Mouse (Mus musculus) heart, postnatal 0 days (tissue): Measurements from ENCODE around the gene Hmcn1. TPM values are rescaled to one million over a fixed set of nuclear protein-coding genes. Genes with fewer than 3 reads are reported as not detected.

Experiments used
- ATAC-seq: fragments of 200-750 bp; cut with Nextera tagmentation; 2 replicates; pipeline ENCODE4 v1.8.0; 2017; ENCODE audit warnings: low read depth, moderate number of reproducible peaks, moderate library complexity; ENCODE audit not compliant: insufficient read depth
- DNase-seq: peaks from one replicate; pipeline ENCODE4 v3.0.0-alpha.2; 2016; ENCODE audit warnings: low spot score
- H3K27ac ChIP-seq: fragments of 300-500 bp; sonication (generic); 2 replicates; pipeline ENCODE4 v1.5.1; 2014; ENCODE audit warnings: low read depth, mild to moderate bottlenecking
- H3K27me3 ChIP-seq: fragments of 300-500 bp; sonication (generic); 2 replicates; pipeline ENCODE4 v1.6.1; 2014; ENCODE audit warnings: low read length, mixed read lengths; ENCODE audit not compliant: control insufficient read depth, insufficient read depth
- H3K36me3 ChIP-seq: fragments of 300-500 bp; sonication (generic); replicated peaks from 2 replicates; pipeline ENCODE4 v1.6.1; 2014; ENCODE audit warnings: low read length, mixed read lengths; ENCODE audit not compliant: control insufficient read depth, insufficient read depth
- H3K4me1 ChIP-seq: fragments of 300-500 bp; sonication (generic); 2 replicates; pipeline ENCODE4 v1.6.1; 2014; ENCODE audit warnings: antibody characterized with exemption; ENCODE audit not compliant: control insufficient read depth, insufficient read depth
- H3K4me2 ChIP-seq: fragments of 300-500 bp; sonication (generic); 2 replicates; pipeline ENCODE4 v1.6.1; 2014; ENCODE audit warnings: low read depth, mild to moderate bottlenecking, low read length, moderate library complexity
- H3K4me3 ChIP-seq: fragments of 300-500 bp; sonication (generic); 2 replicates; pipeline ENCODE4 v1.5.1; 2014; ENCODE audit warnings: low read depth, low read length
- H3K9ac ChIP-seq: fragments of 300-500 bp; sonication (generic); replicated peaks from 2 replicates; pipeline ENCODE4 v1.6.1; 2014; ENCODE audit warnings: low read depth, low read length, mixed read lengths
- H3K9me3 ChIP-seq: fragments of 300-500 bp; sonication (generic); replicated peaks from 2 replicates; pipeline ENCODE4 v1.6.1; 2016; ENCODE audit warnings: low read length; ENCODE audit not compliant: control insufficient read depth
- CTCF ChIP-seq: IDR thresholded peaks from 2 replicates; pipeline ENCODE4 v1.5.1; 2016; ENCODE audit warnings: antibody characterized with exemption, control low read depth, low read depth
- EP300 ChIP-seq: IDR thresholded peaks from 2 replicates; pipeline ENCODE4 v1.6.1; 2016; ENCODE audit warnings: antibody characterized with exemption, low read depth
- WGBS: fragments of 180-500 bp; shearing (Covaris S2); extraction: QIAGEN DNeasy Blood & Tissue Kit; methylation state at CpG from one replicate; pipeline ENCODE4 v1.1.7; 2014; 5-methylcytosine and 5-hydroxymethylcytosine counted together
- polyA plus RNA-seq: library from polyadenylated mRNA; unstranded; fragments of >200 nt; fragmentation: Nextera tagmentation; extraction: Ambion mirVana; gene quantifications from 2 replicates; pipeline ENCODE4 v1.2.1, GENCODE M21; 2015
- total RNA-seq: library from RNA; depleted of rRNA; stranded (reverse); fragments of >200 nt; gene quantifications from 2 replicates; pipeline ENCODE4 v1.2.3, GENCODE M21; 2014; ENCODE audit warnings: low replicate concordance

Hmcn1 gene
- total and polyA plus RNA-seq, 2 experiments from 2014 or later: 18.9 to 59.2 TPM

DNA sequence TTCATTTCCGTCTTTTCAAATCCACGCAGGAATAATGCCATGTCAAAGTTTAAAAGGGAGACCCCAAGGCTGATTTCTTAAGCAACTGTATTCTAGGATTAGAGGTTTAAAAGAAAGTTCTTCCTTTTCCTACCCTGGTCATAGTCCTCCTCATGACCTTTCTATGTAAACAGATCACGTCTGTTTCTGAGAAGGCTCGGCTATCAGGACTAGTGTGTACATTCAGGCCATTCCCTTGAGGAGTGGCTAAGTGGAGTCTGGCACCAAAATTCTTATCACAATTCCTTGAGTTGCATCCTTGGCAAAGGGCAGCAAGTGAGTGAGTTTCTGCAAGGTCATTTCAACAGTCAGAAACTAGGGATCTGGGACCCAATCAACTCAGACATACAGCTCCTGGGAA lies 56.4 kb downstream of the Hmcn1 start:
- no peak overlapping the region for H3K4me2 ChIP-seq
- no peaks in the 10 kb centered on the region for H3K27me3 ChIP-seq
- H3K9me3 ChIP-seq: no peaks in the 10 kb centered on the region
- H3K4me1 ChIP-seq: peaks cover 9% of the 10 kb centered on the region; the same call in 1 of the 2 replicates
- H3K27ac ChIP-seq: no peak overlapping the region
- ATAC-seq (no peak), DNase-seq (no peak)
- H3K9ac ChIP-seq: no peak overlapping the region
- no peak overlapping the region for H3K4me3 ChIP-seq
- no peak for TF ChIP-seq CTCF
- no peak for TF ChIP-seq EP300
- WGBS: 53% methylated on average over 4 of the region's 4 CpGs
- no peaks in the 10 kb centered on the region for H3K36me3 ChIP-seq

DNA sequence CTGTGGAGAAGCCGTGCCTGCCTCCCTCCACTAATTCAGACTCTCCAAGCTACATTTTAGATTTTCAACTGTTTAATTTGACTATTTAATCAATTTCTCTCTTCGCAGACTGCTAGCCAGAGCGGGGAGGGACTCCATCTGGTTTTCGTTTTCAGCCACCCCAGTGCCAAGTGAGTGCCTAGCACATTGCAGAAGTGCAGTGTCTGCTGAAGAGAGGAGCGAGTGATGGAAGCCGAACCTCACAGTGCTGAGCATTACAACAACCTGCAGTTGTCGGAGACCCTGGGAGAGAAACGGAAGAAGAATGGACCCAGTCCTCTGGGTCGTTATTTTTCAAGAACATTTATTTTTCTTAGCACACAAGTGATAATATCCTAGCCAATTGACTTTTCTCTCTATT lies 59.6 kb downstream of the Hmcn1 start:
- peak overlapping the region; percentile 2; the same call in 1 of the 2 replicates for H3K4me3 ChIP-seq
- no peak for DNase-seq
- ATAC-seq: no peak
- no peak overlapping the region for H3K27ac ChIP-seq
- WGBS: 36% methylated on average over 9 of the region's 9 CpGs
- no peaks in the 10 kb centered on the region for H3K9me3 ChIP-seq
- H3K4me2 ChIP-seq: peak overlapping the region; percentile 36
- H3K4me1 ChIP-seq: peaks cover 9% of the 10 kb centered on the region; the same call in 1 of the 2 replicates
- H3K9ac ChIP-seq: no peak overlapping the region
- no peaks in the 10 kb centered on the region for H3K27me3 ChIP-seq
- no peak for TF ChIP-seq CTCF
- no peak for TF ChIP-seq EP300
- no peaks in the 10 kb centered on the region for H3K36me3 ChIP-seq

DNA sequence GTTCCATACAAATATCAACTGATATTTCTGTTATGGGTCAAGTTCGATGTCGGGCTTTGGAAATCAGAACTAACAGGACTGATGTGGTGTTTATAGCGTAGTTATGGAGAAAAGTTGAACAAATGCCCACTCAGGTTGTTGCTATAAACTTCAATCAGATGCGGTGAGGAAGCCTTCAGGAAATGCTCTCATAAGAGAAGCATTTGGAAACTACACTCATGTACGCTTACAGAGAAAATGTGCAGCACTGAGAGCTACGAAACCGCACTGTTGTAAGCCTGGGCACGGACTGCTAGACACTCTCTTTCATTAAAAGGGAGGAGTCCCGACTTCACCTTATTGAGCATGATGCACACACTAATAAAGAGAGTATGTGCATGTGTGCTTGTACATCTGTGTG lies 72.4 kb downstream of the Hmcn1 start:
- DNase-seq (no peak), ATAC-seq (no peak)
- no peak for TF ChIP-seq CTCF
- no peak for TF ChIP-seq EP300
- WGBS: 54% methylated on average over 9 of the region's 9 CpGs
- Histone ChIP-seq H3K36me3 (no peaks in the 10 kb centered on the region), H3K4me3 (no peak overlapping the region), H3K27ac (peak overlapping the region; percentile 38; the same call in 1 of the 2 replicates), H3K4me2 (no peak overlapping the region), H3K9me3 (no peaks in the 10 kb centered on the region), H3K9ac (no peak overlapping the region), H3K4me1 (0 out of 2 replicates have a peak, but pooled peaks cover 6% of the 10 kb centered on the region), H3K27me3 (no peaks in the 10 kb centered on the region)

DNA sequence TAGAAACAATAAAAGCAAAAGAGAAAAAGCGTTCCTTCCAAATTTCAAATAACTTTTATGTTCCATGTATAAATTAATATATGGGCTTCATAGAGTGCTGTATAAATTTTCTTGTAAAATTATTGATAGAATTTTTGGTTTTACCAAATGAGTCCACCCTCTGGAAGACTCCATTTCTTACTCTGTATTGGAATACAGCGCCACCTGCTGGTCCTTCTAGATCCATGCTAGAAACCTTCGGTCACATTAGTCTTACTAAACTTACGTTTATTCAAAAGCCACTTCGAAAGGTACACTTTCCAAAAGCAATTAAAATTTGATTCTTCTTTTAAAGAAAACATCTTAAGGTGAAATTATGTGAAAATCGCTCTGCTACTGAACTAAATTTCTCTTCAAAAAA lies 73.0 kb downstream of the Hmcn1 start:
- Histone ChIP-seq H3K9me3 (no peaks in the 10 kb centered on the region), H3K27me3 (no peaks in the 10 kb centered on the region), H3K4me3 (no peak overlapping the region), H3K27ac (no peak overlapping the region), H3K9ac (no peak overlapping the region), H3K4me1 (peaks cover 6% of the 10 kb centered on the region; the same call in 1 of the 2 replicates), H3K4me2 (no peak overlapping the region), H3K36me3 (no peaks in the 10 kb centered on the region)
- no peak for TF ChIP-seq EP300
- TF ChIP-seq CTCF: peak; percentile 69
- 45% methylated on average over 6 of the region's 6 CpGs for WGBS
- DNase-seq (peak; percentile 79), ATAC-seq (0 out of 2 replicates have a peak, but pooled peaks have one; percentile 41)

DNA sequence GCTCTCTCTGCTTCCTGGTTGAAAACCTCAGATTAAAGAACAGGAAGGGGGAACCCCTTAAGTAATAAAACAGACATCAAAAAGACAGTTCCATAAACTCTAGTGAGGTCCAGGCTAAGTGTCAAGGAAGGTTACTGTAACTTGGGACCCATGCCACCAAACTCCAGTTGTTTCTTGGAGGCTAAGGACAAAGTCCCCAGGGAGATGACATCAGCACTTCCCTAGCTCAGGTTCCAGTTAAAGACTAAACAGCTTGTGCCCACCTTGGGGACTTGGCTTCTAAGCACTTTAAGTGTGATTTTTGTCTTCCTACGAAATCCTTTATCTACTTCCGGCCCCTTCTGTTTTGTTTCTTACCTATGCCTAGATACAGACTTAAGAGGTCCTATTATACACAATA lies 78.3 kb downstream of the Hmcn1 start:
- TF ChIP-seq CTCF (no peak), EP300 (no peak)
- peak overlapping the region; percentile 3; the same call in 1 of the 2 replicates for H3K27ac ChIP-seq
- DNase-seq (peak; percentile 36), ATAC-seq (no peak; the same call in 1 of the 2 replicates)
- peaks cover 14% of the 10 kb centered on the region for H3K4me1 ChIP-seq
- no peak overlapping the region for H3K4me2 ChIP-seq
- no peak overlapping the region for H3K4me3 ChIP-seq
- WGBS: 27% methylated on average over 2 of the region's 2 CpGs
- no peaks in the 10 kb centered on the region for H3K27me3 ChIP-seq
- H3K36me3 ChIP-seq: no peaks in the 10 kb centered on the region
- H3K9ac ChIP-seq: no peak overlapping the region
- no peaks in the 10 kb centered on the region for H3K9me3 ChIP-seq

DNA sequence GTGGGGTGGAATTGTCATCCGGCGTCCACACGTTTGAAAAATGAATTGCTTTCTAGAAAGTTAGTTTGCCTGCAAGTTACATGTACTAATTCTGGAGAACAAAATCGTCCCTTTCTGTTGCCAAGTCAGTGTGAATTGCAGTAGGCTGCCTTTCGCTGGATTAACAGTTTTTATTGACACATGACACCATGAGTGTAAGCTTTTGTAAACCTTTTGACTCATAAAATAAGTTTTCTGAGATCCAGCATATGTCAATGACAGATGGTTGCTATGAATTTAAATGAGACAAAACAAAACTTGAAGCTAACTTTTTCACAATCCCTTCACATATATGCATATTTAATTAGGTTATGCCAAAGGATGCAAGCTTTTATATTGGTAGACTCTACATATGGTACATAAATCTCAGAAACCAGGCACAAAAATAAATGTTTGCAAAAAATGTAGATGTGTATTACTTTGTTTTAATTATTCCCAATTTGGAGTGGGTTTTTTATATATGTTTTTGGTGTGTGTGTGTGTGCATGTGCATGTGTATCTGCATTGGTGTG lies 79.6 kb downstream of the Hmcn1 start:
- no peak overlapping the region for H3K4me3 ChIP-seq

More for the DNA sequence above, 79.6 kb downstream of the Hmcn1 start:
- no peak overlapping the region for H3K9ac ChIP-seq
- DNase-seq (no peak), ATAC-seq (no peak)
- peaks cover 14% of the 10 kb centered on the region for H3K4me1 ChIP-seq
- H3K27me3 ChIP-seq: no peaks in the 10 kb centered on the region
- 90% methylated on average over 5 of the region's 5 CpGs for WGBS
- H3K36me3 ChIP-seq: no peaks in the 10 kb centered on the region
- TF ChIP-seq EP300 (no peak), CTCF (no peak)
- H3K4me2 ChIP-seq: no peak overlapping the region
- H3K9me3 ChIP-seq: no peaks in the 10 kb centered on the region
- H3K27ac ChIP-seq: no peak overlapping the region
